Mouse (Mus musculus): ENCODE measurements around the gene Acsl3. TPM values are rescaled to one million over a fixed set of nuclear protein-coding genes. Genes with fewer than 3 reads are reported as not detected.

Acsl3 gene
- polyA plus RNA-seq, 1 experiment, result 12.0 TPM

DNA sequence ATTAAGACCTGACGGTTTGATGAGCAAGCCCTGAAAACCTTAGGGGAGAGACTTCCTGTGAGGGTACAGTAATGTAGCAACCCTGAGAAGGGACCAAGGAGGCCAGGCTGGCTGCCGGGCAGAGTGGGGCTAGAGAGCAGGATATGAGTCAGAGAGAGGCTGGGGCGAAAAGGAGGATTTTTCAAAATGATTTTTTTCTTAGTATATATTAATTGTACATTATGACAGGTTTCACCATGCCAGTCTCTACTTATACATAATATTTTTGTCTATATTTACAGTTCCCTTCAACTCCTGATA, 67.5 kb downstream of the Acsl3 start:
- H3K36me3 ChIP-seq (ENCODE audit: control insufficient read depth, insufficient read depth, low read length), result no peaks in the 10 kb centered on the region
- H3K27ac ChIP-seq (ENCODE audit: control insufficient read depth, insufficient read depth, low read depth, low read length), result no peak overlapping the region
- H3K4me3 ChIP-seq (ENCODE audit: control insufficient read depth, low read depth, low read length), result no peak overlapping the region
- no peaks in the 10 kb centered on the region for H3K27me3 ChIP-seq (ENCODE audit: control insufficient read depth, insufficient read depth, low read length)
- TF ChIP-seq POLR2A (IDR thresholded peaks at IDR 0.05; ENCODE audit: control insufficient read depth, low read depth, low read length), result no peak
- no peak for TF ChIP-seq CTCF (IDR thresholded peaks at IDR 0.05; ENCODE audit: control insufficient read depth, insufficient read depth, insufficient replicate concordance, low read depth, low read length)
- no peaks in the 10 kb centered on the region for H3K4me1 ChIP-seq (ENCODE audit: control insufficient read depth, insufficient read depth, low read length)

DNA sequence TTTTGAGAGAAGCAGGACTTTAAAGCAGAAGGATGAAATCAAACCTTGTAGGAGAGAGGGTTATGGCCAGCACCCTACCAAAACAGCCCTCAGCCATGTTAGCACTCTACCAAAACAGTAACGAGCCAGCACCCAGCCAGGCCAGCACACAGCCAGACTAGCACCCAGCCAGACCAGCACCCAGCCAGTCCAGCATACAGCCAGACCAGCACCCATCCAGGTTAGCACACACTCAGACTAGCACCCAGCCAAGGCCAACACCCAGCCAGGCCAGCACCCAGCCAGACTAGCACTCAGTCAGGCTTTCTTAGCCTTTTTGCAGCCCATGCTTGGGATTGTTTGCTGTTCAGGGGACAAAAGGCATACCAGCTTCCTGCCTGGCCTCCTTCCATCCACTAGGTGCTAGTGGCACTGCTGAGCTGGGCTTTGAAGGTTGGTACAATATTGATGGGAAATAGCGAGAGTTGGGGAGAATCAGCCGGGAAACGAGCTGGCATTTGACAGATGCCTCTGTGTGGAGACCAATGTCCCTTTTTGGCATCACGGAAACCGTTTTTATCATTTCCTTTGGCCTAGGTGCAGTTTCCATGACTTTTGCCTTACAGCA, 68.1 kb downstream of the Acsl3 start:
- Histone ChIP-seq H3K27ac (ENCODE audit: control insufficient read depth, insufficient read depth, low read depth, low read length) (no peak overlapping the region), H3K27me3 (ENCODE audit: control insufficient read depth, insufficient read depth, low read length) (no peaks in the 10 kb centered on the region)
- no peak for TF ChIP-seq POLR2A (IDR thresholded peaks at IDR 0.05; ENCODE audit: control insufficient read depth, low read depth, low read length)
- peak; percentile 19; the same call in 1 of the 2 replicates for TF ChIP-seq CTCF (IDR thresholded peaks at IDR 0.05; ENCODE audit: control insufficient read depth, insufficient read depth, insufficient replicate concordance, low read depth, low read length)

DNA sequence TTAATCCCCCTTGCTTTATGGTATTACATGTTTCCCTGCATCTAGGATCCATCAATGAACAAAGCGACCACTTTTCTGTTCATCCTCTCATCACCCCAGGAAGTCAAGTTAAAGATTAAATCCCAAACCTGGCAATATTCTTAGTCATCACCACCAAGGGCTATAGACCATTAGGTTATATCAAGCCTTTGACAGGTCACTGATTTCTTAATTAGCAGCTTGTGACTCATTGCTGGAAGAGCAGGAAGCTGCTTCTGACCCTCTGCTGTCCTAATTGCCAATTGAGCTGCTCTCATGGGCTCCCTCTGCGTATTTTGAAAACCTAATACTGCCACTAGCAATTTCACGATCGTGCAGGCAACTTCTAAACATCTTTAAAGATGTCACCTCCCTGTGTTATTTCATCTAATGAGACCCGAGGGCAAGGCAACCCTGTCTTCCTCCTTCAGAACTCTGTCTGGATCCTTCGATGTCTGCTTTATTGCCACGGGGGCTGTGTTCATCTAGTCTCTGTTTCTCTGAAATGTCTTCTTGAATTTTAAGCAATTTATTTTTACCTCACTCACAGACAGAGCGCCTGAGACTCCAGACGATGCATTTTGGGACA, 72.6 kb downstream of the Acsl3 start:
- H3K36me3 ChIP-seq (ENCODE audit: control insufficient read depth, insufficient read depth, low read length), result no peaks in the 10 kb centered on the region
- H3K4me3 ChIP-seq (ENCODE audit: control insufficient read depth, low read depth, low read length), result no peak overlapping the region
- H3K27ac ChIP-seq (ENCODE audit: control insufficient read depth, insufficient read depth, low read depth, low read length), result no peak overlapping the region
- H3K27me3 ChIP-seq (ENCODE audit: control insufficient read depth, insufficient read depth, low read length), result no peaks in the 10 kb centered on the region
- peaks cover 5% of the 10 kb centered on the region for H3K4me1 ChIP-seq (ENCODE audit: control insufficient read depth, insufficient read depth, low read length)
- TF ChIP-seq CTCF (IDR thresholded peaks at IDR 0.05; ENCODE audit: control insufficient read depth, insufficient read depth, insufficient replicate concordance, low read depth, low read length), result no peak
- no peak for TF ChIP-seq POLR2A (IDR thresholded peaks at IDR 0.05; ENCODE audit: control insufficient read depth, low read depth, low read length)

More for the DNA sequence above, 68.1 kb downstream of the Acsl3 start:
- no peaks in the 10 kb centered on the region for H3K36me3 ChIP-seq (ENCODE audit: control insufficient read depth, insufficient read depth, low read length)
- H3K4me3 ChIP-seq (ENCODE audit: control insufficient read depth, low read depth, low read length), result no peak overlapping the region
- no peaks in the 10 kb centered on the region for H3K4me1 ChIP-seq (ENCODE audit: control insufficient read depth, insufficient read depth, low read length)

DNA sequence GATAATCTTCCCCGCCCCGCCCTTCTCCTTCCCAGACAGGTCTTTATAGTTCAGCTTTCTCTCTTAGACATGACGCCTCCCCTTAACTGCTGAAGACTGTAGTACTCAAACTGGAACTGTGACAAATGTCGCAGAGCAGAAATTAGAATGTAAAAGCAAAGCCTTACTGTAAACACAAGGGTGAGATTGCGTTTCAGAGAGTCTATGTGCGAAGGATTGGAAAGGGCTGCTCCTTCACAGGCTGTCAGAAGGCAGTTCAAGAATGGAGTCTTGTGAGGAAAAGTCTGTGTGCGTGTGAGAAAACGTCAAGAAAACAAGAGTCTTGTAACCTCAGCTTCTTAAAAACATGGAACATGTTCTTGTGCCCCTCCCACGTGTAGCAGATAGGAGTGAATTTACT, 74.7 kb downstream of the Acsl3 start:
- Histone ChIP-seq H3K4me3 (ENCODE audit: control insufficient read depth, low read depth, low read length) (no peak overlapping the region), H3K4me1 (ENCODE audit: control insufficient read depth, insufficient read depth, low read length) (peaks cover 5% of the 10 kb centered on the region), H3K36me3 (ENCODE audit: control insufficient read depth, insufficient read depth, low read length) (no peaks in the 10 kb centered on the region), H3K27ac (ENCODE audit: control insufficient read depth, insufficient read depth, low read depth, low read length) (no peak overlapping the region), H3K27me3 (ENCODE audit: control insufficient read depth, insufficient read depth, low read length) (no peaks in the 10 kb centered on the region)
- TF ChIP-seq CTCF (IDR thresholded peaks at IDR 0.05; ENCODE audit: control insufficient read depth, insufficient read depth, insufficient replicate concordance, low read depth, low read length) (no peak), POLR2A (IDR thresholded peaks at IDR 0.05; ENCODE audit: control insufficient read depth, low read depth, low read length) (no peak)

DNA sequence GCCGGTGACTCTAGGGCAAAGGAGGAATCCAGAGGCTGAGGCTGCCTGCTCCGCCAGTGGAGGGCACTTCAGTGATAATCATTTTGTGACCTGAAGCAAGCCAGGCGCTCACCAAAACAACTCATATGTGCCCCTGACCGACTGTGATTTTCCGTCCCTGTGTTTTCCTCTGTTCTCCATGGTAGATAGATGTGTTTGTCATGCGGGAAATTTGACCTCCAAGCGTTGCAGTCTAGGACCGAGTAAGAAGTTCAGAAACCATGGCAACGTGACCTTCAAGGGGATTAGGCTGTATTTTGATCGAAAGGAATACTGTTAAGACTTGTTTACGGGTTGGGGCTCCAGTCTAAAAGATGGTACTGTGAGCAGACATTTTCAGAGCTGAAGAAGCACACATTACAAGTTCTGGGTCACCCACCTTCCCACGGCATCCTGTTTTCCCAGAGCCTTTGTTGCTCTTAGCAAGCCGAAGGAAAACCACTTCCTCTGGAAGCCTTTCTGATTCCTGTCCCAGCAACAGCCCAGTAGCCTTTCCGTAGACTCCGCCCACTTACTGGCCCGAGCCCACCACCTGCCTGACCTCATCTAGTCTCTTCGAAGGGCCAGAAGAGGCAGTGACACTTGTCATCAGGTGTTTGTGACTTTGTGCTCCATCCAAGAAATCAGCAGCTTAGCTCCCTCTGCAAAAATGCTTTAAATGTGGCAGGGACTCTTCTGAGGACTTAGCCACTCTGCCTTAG, 76.8 kb downstream of the Acsl3 start:
- Histone ChIP-seq H3K27ac (ENCODE audit: control insufficient read depth, insufficient read depth, low read depth, low read length) (no peak overlapping the region), H3K36me3 (ENCODE audit: control insufficient read depth, insufficient read depth, low read length) (no peaks in the 10 kb centered on the region), H3K4me1 (ENCODE audit: control insufficient read depth, insufficient read depth, low read length) (peaks cover 5% of the 10 kb centered on the region), H3K4me3 (ENCODE audit: control insufficient read depth, low read depth, low read length) (no peak overlapping the region), H3K27me3 (ENCODE audit: control insufficient read depth, insufficient read depth, low read length) (no peaks in the 10 kb centered on the region)
- TF ChIP-seq POLR2A (IDR thresholded peaks at IDR 0.05; ENCODE audit: control insufficient read depth, low read depth, low read length), result no peak
- TF ChIP-seq CTCF (IDR thresholded peaks at IDR 0.05; ENCODE audit: control insufficient read depth, insufficient read depth, insufficient replicate concordance, low read depth, low read length), result no peak

DNA sequence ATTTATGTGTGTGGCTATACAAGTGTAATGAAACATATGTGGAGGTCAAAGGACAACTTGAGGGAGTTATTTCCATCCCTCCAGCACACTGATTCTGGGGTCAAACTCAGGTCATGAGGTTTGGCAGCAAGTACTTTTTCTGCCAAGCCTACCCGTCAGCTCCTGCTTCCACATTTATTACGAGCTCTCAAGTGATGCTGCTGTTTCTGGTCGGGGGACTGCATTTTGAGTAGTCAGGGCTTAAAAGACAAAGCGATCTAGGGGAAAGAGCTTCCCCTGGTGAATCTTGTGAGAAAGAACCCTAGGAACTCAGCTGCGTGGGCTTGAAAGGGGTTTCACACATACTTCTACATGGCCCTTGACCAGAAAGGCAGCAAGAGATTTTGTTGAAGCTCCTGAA, 80.0 kb downstream of the Acsl3 start:
- Histone ChIP-seq H3K4me3 (ENCODE audit: control insufficient read depth, low read depth, low read length) (no peak overlapping the region), H3K36me3 (ENCODE audit: control insufficient read depth, insufficient read depth, low read length) (no peaks in the 10 kb centered on the region), H3K27ac (ENCODE audit: control insufficient read depth, insufficient read depth, low read depth, low read length) (no peak overlapping the region), H3K4me1 (ENCODE audit: control insufficient read depth, insufficient read depth, low read length) (peaks cover 5% of the 10 kb centered on the region), H3K27me3 (ENCODE audit: control insufficient read depth, insufficient read depth, low read length) (no peaks in the 10 kb centered on the region)
- TF ChIP-seq POLR2A (IDR thresholded peaks at IDR 0.05; ENCODE audit: control insufficient read depth, low read depth, low read length) (no peak), CTCF (IDR thresholded peaks at IDR 0.05; ENCODE audit: control insufficient read depth, insufficient read depth, insufficient replicate concordance, low read depth, low read length) (no peak)

DNA sequence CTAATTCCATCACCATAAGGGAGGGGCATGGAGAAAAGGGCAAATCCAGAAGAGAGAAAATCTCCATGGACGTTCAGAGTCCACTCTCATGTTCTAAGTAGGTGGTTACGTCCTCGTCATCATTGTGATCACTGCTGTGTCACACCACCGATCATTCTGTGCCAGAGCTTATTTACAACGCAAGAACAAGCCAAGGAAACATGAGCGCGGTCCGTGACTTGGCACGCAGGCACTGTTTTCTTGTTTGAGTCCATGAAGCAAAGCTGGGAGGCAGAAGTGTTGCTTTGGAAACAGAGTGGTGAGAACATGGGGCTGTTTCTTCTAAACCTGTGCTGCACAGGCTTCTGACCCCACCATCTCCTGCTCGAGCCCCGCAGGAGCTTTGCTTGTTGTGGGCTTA, 83.1 kb downstream of the Acsl3 start:
- H3K4me3 ChIP-seq (ENCODE audit: control insufficient read depth, low read depth, low read length), result peak overlapping the region; percentile 73
- no peaks in the 10 kb centered on the region; the same call in 1 of the 2 replicates for H3K4me1 ChIP-seq (ENCODE audit: control insufficient read depth, insufficient read depth, low read length)
- H3K27me3 ChIP-seq (ENCODE audit: control insufficient read depth, insufficient read depth, low read length), result no peaks in the 10 kb centered on the region
- no peak for TF ChIP-seq CTCF (IDR thresholded peaks at IDR 0.05; ENCODE audit: control insufficient read depth, insufficient read depth, insufficient replicate concordance, low read depth, low read length)
- peak; percentile 42; the same call in 1 of the 2 replicates for TF ChIP-seq POLR2A (IDR thresholded peaks at IDR 0.05; ENCODE audit: control insufficient read depth, low read depth, low read length)
- H3K27ac ChIP-seq (ENCODE audit: control insufficient read depth, insufficient read depth, low read depth, low read length), result no peak overlapping the region
- H3K36me3 ChIP-seq (ENCODE audit: control insufficient read depth, insufficient read depth, low read length), result no peaks in the 10 kb centered on the region

All from testis, adult 2 months (tissue).